Mouse (Mus musculus): ENCODE data around the gene Tut7.

DNA sequence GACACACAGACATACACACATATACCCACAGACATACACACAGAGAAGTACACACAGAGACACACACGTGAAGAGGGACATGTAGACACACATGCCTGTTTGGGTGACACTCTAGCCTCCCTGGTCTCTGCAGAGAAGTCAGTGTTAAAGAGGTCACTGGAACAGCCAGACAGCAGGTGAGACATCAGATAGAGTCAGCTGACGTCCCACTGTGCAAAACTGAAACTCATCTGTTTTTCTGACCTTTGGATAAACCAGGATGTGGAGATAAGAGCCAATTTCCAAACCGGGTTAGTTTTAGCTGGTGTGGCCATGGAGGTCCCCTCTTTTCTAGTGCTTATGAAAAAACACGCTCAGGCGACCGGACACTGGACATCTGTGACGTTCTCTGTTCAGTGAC is 9.5 kb upstream of the Tut7 start:
- TF ChIP-seq CTCF (IDR thresholded peaks at IDR 0.05; ENCODE audit: extremely low read depth, insufficient read depth, low read length) (no peak), POLR2A (IDR thresholded peaks at IDR 0.05; ENCODE audit: extremely low read depth, insufficient read depth, low read length) (no peak)

Measured in cortical plate, adult 2 months (tissue).